Mouse (Mus musculus): ENCODE measurements around the gene Txndc8. TPM values are rescaled to one million over a fixed set of nuclear protein-coding genes. Genes with fewer than 3 reads are reported as not detected.

The Txndc8 gene
- total RNA-seq (2021): not detected
- long read RNA-seq, experiment 1: 0 reads
- long read RNA-seq, experiment 2: 0 reads

DNA sequence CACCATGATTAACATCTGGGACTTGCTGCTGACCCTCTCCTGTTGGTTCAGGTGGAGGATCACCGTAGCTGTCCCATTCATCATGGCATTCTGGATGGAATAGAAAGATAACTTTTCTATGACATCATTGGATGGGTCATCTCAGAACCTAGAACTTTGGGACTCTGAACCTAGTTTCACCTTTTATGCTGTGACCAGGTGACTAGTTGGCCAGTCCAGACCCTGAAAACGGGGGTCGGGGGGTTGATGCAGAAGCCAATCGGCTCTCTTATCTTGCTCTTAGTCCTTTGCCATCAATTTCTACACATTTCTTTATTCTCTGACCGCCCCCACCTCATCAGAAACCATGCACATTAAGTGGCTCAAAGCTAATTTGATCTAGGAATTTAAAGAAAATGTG, at the start of gene Txndc8:
Gene Txndc8, minus strand, starts transcription at position 101 of the 400 bp plus-strand sequence.
- intact Hi-C loops (cut with DNase I): no loop called here
- DNase-seq: no peak

DNA sequence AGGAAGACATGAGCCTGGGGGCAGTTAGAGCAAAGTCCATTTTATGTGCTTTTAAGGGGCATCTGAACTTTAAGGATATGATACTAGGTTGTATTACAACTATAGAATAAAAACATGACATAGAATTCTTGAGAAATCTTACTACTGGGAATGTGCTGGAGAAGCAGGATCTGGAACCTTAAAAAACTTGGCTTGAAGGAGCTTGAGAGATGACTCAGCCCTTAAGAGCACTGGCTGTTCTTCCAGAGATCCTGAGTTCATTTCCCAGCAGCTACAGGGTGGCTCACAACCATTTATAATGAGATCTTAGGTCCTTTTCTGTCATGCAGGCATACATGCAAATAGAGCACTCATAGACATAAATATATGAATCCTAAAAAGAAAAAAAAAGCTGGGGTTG, 46.7 kb upstream of the Txndc8 start:
- DNase-seq: no peak

DNA sequence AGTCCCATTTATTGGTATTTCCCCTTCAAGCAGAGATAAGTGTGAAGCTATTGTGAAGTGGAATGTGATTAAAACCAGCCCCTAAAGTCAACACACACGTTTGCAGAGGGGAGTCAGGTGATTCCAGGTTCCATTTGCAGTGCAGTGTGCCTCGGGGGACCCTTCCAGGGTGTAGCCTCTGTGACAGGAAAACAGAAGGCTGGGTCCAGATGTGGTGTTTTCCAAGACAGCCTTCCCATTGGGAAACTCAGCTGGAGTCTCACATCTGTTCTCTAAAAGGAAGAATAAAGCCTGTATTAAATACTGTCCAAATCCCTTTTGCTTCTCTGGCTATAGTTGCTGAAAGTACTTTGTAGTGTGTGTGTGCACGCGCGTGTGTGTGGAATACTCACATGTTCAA, 45.5 kb upstream of the Txndc8 start:
- intact Hi-C loops (cut with DNase I): no loop called here
- DNase-seq: no peak

More for the DNA sequence above, 46.7 kb upstream of the Txndc8 start:
- intact Hi-C loops (cut with DNase I): no loop called here

DNA sequence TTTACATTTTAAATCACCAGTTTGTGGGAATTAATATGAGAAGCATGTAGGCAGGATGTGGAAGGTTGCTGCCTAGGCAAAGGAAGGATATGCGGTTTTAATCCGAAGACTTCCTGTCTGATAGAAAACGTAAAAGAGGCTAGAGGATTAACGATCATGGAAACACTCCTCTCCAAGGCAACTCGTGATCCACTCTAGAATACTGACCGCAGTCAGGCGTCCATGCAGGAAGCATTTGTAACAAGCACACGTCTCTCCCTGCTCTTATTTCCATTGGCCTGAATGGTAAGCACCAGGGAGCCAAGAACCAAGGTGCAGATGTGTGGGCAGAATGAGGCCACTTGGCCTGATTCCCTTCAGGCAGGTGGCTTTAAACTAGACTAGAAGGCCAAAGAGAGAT, 41.8 kb upstream of the Txndc8 start:
- intact Hi-C loops (cut with DNase I): no loop called here
- no peak for DNase-seq

DNA sequence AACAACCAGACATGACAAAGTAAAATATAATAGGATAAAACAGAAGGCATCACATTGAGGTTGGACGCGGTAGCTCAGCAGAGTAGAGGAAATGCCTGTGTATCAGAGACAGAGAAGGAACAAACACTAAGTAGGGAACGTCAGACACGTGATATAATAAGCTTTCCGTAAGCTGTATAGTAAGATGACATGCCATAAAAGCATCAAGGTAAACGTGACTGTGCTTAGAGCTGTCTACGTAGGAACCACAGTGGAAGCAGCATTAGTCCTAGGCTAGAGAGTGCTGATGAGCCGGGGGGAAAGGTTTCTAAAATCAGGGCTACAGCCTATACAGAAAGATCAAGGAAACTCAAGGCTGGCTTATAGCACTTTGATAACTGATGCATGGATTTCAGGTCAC, 41.4 kb upstream of the Txndc8 start:
- intact Hi-C loops (cut with DNase I): no loop called here
- DNase-seq: no peak

DNA sequence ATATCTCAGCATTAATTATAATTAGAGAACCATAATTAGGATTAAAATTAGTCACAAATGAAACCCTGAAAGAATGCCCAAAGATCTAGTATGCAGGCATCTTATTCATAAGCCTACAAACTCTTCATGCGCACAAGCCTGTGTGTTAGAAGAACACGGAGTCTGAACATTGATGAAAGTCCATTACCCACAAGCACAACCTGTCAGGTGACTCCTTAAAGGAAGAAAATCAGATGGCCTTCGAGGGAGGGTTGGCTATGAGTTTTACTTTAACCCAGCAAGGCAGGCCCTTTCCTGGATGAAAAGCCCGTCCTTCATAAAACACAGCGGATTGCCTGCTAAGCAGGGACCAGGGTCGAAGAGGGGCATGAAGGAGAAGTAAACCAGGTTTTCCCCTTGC, 35.9 kb upstream of the Txndc8 start:
- intact Hi-C loops (cut with DNase I): no loop called here
- no peak for DNase-seq

DNA sequence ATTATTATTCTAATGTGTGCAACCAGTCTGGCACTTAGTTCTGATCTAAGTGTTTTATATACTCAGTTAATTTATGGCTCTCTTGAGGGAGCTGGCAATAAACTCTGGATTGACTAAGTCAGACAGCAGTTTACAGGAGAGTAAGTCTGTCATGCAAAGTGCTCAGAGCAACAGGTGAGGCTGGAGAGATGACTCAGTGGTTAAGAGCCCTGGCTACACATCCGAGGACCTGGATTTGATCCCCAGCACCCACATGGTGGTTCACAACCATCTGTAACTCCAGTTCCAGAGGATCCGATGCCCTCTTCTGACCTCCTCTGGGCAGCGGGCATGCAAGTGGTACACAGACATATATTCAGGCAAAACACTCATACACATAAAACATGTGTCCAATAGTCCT, 35.4 kb upstream of the Txndc8 start:
- no peak for DNase-seq
- intact Hi-C loops (cut with DNase I): no loop called here

DNA sequence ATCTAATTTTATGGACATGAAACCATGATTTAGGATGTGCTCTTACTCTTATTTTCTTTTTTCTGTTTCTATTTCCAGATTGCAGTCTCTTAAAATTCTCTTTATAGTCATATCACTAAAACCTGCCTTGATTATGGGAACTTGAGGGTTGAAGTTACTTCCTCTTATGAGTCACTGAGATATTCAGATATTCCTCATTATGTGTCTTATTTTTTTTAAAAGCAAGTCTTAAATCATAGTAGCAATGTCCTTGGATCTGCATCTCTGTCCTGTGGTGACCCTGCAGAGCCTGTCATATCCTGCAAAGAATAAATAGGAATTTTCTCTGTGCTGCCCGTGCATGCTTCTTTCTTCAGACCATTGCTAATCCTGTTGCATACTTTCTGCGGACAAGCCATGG, 31.2 kb upstream of the Txndc8 start:
- no peak for DNase-seq
- intact Hi-C loops (cut with DNase I): no loop called here

DNA sequence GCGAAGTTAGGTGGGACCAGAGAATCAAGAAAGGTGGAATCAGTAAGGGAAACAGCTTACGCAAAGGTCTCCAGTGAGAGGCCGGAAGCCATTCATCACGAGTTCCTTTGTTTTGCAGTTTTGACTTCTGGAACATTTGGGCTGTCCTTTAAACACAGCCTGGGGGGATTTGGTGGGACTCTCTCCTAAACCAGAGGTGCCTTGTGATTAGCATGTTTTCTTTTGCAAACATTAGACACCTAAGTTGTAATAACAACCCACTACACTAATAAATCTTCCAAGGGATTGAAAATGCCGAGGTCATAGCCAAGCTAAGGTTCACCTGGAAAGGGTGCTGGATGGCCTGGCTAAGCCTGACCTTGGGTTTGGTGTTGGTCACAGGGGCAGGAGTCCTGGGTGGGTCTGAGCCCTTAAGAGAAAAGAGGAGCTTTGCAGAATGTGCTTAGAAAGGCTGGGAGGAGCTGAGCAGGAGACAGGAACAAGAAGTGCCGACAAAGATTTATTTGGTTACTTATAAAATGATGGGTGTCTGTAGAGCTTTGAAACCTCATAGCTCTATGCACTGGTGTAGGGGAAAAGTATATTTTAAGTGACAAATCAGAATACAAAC, 28.3 kb upstream of the Txndc8 start:
- DNase-seq: no peak
- intact Hi-C loops (cut with DNase I): no loop called here

DNA sequence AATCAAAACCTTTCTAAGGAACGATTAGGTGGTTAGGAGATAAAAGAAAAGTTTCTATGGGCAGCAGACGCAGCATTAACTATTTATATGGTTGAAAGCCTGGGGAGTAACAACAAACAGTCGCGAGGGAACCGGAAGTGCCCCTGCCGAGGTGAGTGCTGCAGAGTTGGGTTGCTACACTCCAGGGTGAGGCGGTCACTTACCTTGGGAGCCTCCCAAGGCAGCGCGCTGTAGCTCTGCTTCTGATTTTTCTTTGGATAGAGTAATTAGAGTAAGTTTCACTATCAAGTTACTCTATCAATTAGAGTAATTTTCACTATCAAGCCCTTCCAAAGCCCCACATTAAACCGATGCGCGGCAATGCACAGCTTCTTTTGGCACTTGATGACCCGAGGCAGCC, 25.7 kb upstream of the Txndc8 start:
- intact Hi-C loops (cut with DNase I): no loop called here
- DNase-seq: no peak

DNA sequence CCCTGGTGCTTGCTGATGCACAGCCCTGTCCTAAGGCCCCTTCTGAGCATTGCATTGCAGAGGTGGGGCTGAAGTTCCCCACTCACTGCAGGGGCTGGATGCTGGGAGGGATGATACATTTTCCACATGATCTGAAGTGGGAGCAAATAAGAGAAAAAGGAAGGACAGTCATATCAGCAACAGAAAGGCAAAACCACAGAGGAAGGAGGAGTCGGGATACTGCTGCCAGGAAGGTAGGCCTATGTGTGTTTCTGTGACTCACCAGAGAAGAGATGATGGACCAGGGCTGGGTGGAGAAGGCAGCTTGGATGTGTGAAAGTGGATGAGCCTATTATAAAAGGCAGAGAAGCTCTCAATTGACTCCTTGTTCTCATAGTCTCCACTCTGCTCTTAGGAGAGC, 23.8 kb upstream of the Txndc8 start:
- intact Hi-C loops (cut with DNase I): no loop called here
- DNase-seq: no peak

DNA sequence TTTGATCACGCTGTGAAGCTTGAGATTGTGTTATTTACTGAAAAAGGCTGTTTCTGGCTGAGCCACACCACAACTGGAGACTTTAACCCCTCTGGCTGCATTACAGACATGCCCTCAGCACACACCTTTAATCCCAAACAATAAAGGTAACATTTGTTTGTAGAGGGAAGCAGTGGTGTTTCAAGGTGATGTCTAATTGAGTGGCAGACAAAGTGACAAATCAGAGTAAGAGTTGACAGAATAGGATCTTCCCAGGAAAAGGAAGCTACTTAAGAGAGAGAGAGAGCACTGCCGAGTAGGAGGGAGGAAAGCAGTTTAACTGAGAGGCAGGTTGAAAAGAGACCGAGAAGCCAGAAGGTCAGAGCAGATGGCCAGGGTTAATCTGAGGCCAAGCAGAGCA, 5.4 kb downstream of the Txndc8 start:
- no peak for DNase-seq
- intact Hi-C loops (cut with DNase I): no loop called here

DNA sequence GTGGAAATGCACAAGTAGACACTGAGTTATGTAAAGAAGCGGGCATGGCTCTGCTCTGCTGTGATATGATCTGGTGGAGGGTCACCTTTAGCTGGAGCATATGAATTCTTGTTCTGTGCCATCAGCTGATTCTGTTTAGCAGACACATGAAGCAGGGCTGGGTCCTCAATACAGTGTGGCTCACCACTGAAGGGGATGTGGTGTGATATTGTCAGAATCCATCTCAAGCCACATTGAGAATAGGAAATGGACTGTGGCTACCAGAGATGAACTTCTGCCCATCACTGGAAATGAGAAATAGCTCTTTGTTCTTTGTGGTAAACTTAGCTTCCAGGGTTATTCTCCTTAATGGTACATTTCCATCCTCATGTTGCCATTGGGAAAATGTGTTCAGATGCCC, 17.5 kb downstream of the Txndc8 start:
- no peak for DNase-seq
- intact Hi-C loops (cut with DNase I): no loop called here

DNA sequence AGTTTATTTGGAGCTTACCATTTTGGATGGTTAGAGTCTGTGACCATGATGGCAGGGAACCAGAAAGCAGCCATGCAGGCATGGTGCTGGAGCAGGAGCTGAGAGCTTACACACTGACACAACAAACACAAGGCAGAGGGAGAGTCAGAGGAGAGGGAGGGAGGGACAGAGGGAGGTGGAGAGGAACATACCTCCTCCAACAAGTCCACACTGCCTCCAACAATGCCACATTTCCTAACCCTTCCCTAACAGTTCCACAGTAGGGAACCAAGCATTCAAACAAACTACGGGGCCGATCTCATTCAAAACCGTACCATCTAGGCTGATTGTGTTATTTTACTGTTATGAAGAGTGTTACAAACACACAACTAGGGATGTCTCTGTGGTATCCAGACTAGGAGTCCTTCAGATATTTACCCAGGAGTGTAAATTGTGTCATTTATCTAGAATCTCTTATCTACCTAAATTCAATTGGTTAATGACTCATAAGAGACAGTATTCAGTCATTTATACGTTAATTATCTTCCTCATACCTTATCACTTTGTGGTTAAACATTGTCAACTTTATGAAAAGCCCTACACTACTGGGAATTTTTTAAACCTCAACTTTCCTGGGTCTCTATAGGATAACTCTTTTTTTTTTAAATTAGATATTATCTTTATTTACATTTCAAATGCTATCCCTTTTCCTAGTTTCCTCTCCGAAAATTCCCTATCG, 34.4 kb downstream of the Txndc8 start:
- no peak for DNase-seq
- intact Hi-C loops (cut with DNase I): no loop called here

DNA sequence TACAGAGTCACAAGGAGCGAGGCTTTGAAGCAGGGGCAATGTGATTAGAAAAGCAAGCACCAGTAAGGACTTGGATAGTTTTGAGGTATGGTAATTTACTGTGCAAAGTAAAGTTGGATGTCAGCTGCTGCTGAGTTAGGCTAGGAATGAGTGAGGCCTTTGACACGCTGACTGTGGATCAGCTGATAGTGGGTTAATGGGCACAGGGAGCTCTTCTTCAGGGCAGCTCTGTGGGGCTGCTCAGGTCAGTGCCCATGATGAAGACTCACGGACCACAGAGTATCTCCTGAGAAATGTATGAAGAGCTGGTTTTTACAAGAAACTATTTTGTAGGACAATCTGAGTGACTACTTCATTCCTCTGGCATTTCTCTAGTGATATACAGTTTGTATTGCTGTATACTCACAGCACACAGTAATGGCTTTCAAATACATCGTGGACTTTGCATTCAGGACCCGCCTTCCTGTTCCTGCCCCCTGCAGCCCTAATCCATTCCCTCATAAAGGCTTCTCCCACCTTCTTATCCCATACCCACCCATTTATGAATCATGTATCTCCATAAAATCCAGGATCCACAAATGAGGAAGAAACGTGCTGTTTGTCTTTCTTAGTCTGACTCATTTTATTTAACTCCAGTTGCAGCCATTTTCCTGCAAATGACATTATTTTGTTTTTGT, 35.2 kb downstream of the Txndc8 start:
- intact Hi-C loops (cut with DNase I): no loop called here
- DNase-seq: no peak

DNA sequence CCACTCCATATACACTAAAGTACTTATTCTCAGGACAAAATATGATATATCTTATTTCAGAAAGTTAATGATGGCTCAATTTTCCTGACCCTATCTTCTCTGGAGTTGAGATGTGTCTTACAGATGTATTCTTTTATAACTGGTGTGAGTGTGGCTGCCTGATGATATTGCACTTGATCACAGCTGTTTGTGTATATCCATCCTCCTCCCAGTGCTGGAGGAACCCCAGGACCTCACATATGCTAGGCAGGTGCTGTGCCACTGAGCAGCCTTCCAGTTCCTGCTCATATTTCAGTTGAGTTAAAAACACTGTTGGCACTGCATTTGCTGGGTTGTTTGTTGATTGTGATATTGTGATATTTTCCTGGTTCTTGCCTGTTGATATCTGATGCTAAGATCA, 38.6 kb downstream of the Txndc8 start:
- intact Hi-C loops (cut with DNase I): no loop called here
- DNase-seq: no peak

DNA sequence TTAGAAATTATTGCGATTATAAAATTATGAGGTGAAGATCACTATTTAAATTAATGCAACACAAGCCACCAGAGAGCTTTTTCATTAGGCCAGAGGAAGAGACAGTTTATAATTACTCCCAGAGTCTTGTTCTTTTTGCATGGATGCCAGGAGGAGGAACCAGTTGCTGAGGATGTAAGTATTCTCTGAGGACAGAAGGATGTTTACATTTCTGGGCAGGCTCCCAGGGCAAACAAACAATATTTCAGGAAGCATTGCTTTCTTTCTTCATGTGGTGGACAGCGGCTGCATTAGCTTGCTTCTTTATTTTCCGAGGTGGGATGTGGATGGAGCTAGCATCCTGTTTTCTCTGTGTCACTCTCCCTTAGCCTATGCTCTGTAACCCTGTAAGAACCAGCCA, 41.7 kb downstream of the Txndc8 start:
- intact Hi-C loops (cut with DNase I): no loop called here
- no peak for DNase-seq

DNA sequence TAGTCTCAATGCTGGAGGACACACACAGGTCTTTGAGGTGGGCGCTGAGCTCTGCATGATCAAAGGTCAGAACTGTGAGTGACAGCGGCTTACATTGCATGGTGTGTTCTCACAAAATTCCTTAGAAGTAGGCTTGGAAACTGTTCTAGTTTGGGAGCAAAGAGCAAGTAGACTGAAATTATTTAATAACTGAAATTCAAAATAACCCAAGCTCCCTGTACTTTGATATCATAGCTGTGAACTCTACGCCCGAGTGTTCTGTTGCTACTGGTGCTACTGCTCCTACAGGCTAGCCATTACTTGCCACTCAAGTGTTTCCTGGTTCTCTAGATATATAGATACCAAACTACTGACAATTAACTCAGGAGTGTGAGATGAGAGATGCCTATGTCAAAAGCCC, 43.4 kb downstream of the Txndc8 start:
- DNase-seq: no peak

DNA sequence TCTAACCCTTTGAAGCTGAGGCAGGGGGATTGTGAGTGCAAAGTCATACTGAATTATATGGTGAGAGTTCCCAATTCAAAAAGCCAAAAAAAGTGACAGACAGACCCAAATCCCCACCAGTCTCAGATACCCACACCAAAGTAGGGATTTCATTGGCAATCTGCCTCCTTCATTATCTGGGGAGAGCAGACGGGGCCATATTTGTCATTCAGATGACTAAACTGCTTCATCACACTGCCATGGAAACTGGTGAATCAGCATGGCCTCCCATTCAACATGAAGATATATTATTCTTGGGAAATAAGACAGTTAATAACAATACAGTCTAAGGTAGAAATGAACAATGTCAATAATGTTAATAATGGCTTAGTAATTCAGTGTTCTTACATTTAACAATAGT, 44.8 kb downstream of the Txndc8 start:
- no peak for DNase-seq
- intact Hi-C loops (cut with DNase I): no loop called here

More for the DNA sequence above, 43.4 kb downstream of the Txndc8 start:
- intact Hi-C loops (cut with DNase I): no loop called here

DNA sequence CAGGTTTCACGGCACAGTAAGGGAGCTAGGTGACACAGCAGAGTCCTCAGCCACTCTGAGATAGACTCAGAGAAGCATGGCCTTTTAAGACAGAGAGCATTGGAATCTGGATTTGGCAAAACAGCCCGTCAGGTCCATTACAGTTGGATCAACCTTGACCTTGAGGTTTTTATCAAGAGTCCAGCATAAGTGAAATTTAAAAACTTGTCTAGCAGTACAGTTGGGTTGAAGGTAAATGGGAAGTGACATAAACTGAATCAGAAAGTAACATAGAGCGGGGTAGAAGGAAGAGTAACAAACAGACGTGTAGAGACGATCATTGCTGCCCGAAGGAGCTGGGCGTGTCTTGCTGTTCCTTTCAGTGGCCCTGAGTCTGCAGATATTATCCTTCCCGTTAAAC, 49.9 kb downstream of the Txndc8 start:
- intact Hi-C loops (cut with DNase I): loop anchor here (5.0 kb wide), 1 partner anchor 118 kb away; no protein-coding TSS in a partner anchor
- no peak for DNase-seq

DNA sequence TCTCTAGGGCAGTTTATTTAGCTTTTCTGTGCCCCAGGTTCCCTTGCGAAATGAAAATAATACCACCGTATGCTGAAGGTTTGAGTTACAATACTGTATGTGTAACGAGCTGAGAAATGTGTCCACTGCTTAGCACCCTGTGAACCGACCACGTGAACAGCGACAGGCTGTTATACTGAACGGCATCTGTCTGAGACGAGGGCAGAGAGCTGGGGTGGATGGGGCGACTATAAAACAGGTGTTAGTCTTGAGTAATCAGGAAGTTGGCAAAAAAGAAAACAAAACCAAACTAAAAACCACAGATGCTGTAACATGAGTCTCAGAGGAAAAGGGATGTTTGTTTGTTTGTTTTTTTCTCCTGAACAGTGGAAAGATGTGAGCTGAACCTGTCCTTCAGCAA, 50.8 kb downstream of the Txndc8 start:
- no peak for DNase-seq
- intact Hi-C loops (cut with DNase I): loop anchor here (5.0 kb wide), 1 partner anchor 119 kb away; no protein-coding TSS in a partner anchor

Data from gastrocnemius, postnatal 36 days (tissue).